Mouse (Mus musculus) myocyte (in vitro differentiated cells): ENCODE results near the gene S100a6.

Source experiments
- CEBPB ChIP-seq: IDR thresholded peaks from 2 replicates; pipeline ENCODE4 v1.6.1; 2011; ENCODE audit warnings: mild to moderate bottlenecking, moderate library complexity; ENCODE audit not compliant: poor library complexity, insufficient read depth, severe bottlenecking
- MYOD1 ChIP-seq, 3 experiments: IDR thresholded peaks; one replicate each; pipeline ENCODE4 v1.6.1; 2011; ENCODE audit warnings: control low read depth in 2 of 3, low read depth in 2 of 3, mild to moderate bottlenecking in 2 of 3, moderate library complexity in 1 of 3; ENCODE audit not compliant: insufficient read length in 2 of 3, control insufficient read depth in 1 of 3
- POLR2A ChIP-seq: IDR thresholded peaks from one replicate; pipeline ENCODE4 v1.6.1; 2011; ENCODE audit warnings: low read depth, mild to moderate bottlenecking, control low read depth, moderate library complexity; ENCODE audit not compliant: insufficient read length
- POLR2AphosphoS2 ChIP-seq: IDR thresholded peaks from one replicate; pipeline ENCODE4 v1.6.1; 2011; ENCODE audit warnings: low read depth, control low read depth; ENCODE audit not compliant: insufficient read length
- REST ChIP-seq: IDR thresholded peaks from one replicate; pipeline ENCODE4 v1.6.1; 2011; ENCODE audit warnings: mild to moderate bottlenecking, control low read depth, moderate library complexity; ENCODE audit not compliant: insufficient read depth, insufficient read length
- TCF12 ChIP-seq: IDR thresholded peaks from one replicate; pipeline ENCODE4 v1.6.1; 2011; ENCODE audit warnings: mild to moderate bottlenecking, control low read depth; ENCODE audit not compliant: poor library complexity, insufficient read depth, severe bottlenecking
- USF1 ChIP-seq: IDR thresholded peaks from one replicate; pipeline ENCODE4 v1.6.1; 2011; ENCODE audit warnings: low read depth, mild to moderate bottlenecking, control low read depth, moderate library complexity

DNA sequence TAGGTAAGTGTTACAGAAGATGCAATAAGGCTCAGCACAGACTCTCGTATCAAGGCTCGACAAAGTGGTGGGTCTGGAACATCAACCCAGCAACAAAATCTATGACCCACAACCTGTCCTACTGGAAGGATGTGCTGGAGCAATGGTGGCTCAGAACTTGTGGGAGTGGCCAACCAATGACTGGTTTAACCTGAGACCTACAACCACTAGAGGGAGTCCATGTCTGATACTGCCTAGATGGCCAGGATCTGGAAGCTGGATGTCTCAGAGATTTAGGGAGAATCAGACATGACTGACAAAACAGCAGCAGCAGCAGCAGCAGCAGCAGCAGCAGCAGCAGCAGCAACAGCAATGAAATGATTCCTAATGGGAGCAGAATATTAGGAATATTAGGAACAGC is 51.5 kb downstream of the S100a6 start:
- TF ChIP-seq USF1, result no peak
- no peak for TF ChIP-seq POLR2A
- TF ChIP-seq REST, result no peak
- no peak for TF ChIP-seq CEBPB
- no peak for TF ChIP-seq TCF12
- TF ChIP-seq POLR2AphosphoS2, result no peak
- no peak for TF ChIP-seq MYOD1 (IDR thresholded peaks at IDR 0.05; ENCODE audit: control insufficient read depth in 1 of 3, insufficient read length in 2 of 3, low read depth in 2 of 3)
